Mouse (Mus musculus): ENCODE measurements around the gene Brms1. TPM values are rescaled to one million over a fixed set of nuclear protein-coding genes. Genes with fewer than 3 reads are reported as not detected.
"Not testable (repeated sequence)": the region's sequence is repeated elsewhere in the genome, so short reads cannot be mapped to it uniquely, and the experiment has no call there.

The Brms1 gene
- 100 to 1,000 TPM in 2 of 3 experiments, 10 to 100 TPM in 1; 98.2 to 118 (median 109) TPM for polyA plus RNA-seq (2017; shearing (Covaris generic))

GRCm38 (mm10) chr19:5040862-5041523, at the start of gene Brms1:
Gene Brms1, plus strand, starts transcription at chr19:5041354.
- peak; percentile 71 for ATAC-seq

- no peak for ATAC-seq
These were observed 48.8 kb upstream of the Brms1 start for GRCm38 (mm10) chr19:4992371-4992770.

- peak; percentile 88 for ATAC-seq
These were observed 48.2 kb upstream of the Brms1 start for GRCm38 (mm10) chr19:4992904-4993303.

- ATAC-seq: no peak
These were observed 47.1 kb upstream of the Brms1 start for GRCm38 (mm10) chr19:4994043-4994442.

GRCm38 (mm10) chr19:4999445-5000140, 41.6 kb upstream of the Brms1 start:
- no peak for ATAC-seq

GRCm38 (mm10) chr19:5001666-5002406, 39.3 kb upstream of the Brms1 start:
- peak; percentile 99 for ATAC-seq

- ATAC-seq: not testable (repeated sequence)
These were observed 37.5 kb upstream of the Brms1 start for GRCm38 (mm10) chr19:5003644-5004043.

- no peak for ATAC-seq
These were observed 36.2 kb upstream of the Brms1 start for GRCm38 (mm10) chr19:5004925-5005324.

- no peak for ATAC-seq
These were observed 28.0 kb upstream of the Brms1 start for GRCm38 (mm10) chr19:5013138-5013537.

- peak; percentile 58 for ATAC-seq
These were observed 26.2 kb upstream of the Brms1 start for GRCm38 (mm10) chr19:5014961-5015398.

- ATAC-seq: no peak
These were observed 24.9 kb upstream of the Brms1 start for GRCm38 (mm10) chr19:5016221-5016742.

GRCm38 (mm10) chr19:5016782-5017181, 24.4 kb upstream of the Brms1 start:
- ATAC-seq: peak; percentile 64

- no peak for ATAC-seq
These were observed 23.5 kb upstream of the Brms1 start for GRCm38 (mm10) chr19:5017611-5018010.

GRCm38 (mm10) chr19:5018191-5018590, 23.0 kb upstream of the Brms1 start:
- no peak for ATAC-seq

GRCm38 (mm10) chr19:5021416-5021815, 19.7 kb upstream of the Brms1 start:
- no peak for ATAC-seq

- ATAC-seq: peak; percentile 91
These were observed 17.3 kb upstream of the Brms1 start, which contains the start of gene Slc29a2 for GRCm38 (mm10) chr19:5023621-5024479. Gene Slc29a2, plus strand, starts transcription at chr19:5023860.

- ATAC-seq: no peak
These were observed 15.0 kb upstream of the Brms1 start for GRCm38 (mm10) chr19:5026111-5026510.

- no peak for ATAC-seq
These were observed 8.5 kb upstream of the Brms1 start for GRCm38 (mm10) chr19:5032686-5033085.

GRCm38 (mm10) chr19:5036577-5036976, 4.6 kb upstream of the Brms1 start:
- ATAC-seq: no peak

- no peak for ATAC-seq
These were observed 3.2 kb upstream of the Brms1 start for GRCm38 (mm10) chr19:5037678-5038571.

GRCm38 (mm10) chr19:5038709-5039156, 2.4 kb upstream of the Brms1 start, which contains the start of the genes B4gat1 and AC124502.3:
Gene B4gat1, plus strand, starts transcription at chr19:5038826.
Gene AC124502.3, plus strand, starts transcription at chr19:5038891.
- ATAC-seq: peak; percentile 89
